Mouse (Mus musculus) CH12.LX (cell line): ENCODE data around the gene Ski.

ENCODE experiments used
- CTCF ChIP-seq, 2 experiments: IDR thresholded peaks in 1 of 2; conservative IDR thresholded peaks in 1 of 2; 2 replicates each; pipeline ENCODE4 v1.5.1; 2011 to 2012; ENCODE audit warnings: low read depth in 2 of 2, low read length in 2 of 2, improper control_type of control experiment in 1 of 2, inconsistent platforms in 1 of 2, mild to moderate bottlenecking in 1 of 2, moderate library complexity in 1 of 2
- E2F4 ChIP-seq: IDR thresholded peaks from 2 replicates; pipeline ENCODE4 v1.6.1; 2011; ENCODE audit warnings: low read depth, low read length, improper control_type of control experiment; ENCODE audit not compliant: insufficient replicate concordance
- EP300 ChIP-seq: IDR thresholded peaks from 2 replicates; pipeline ENCODE4 v1.6.1; 2011; ENCODE audit warnings: low read length, improper control_type of control experiment
- POLR2A ChIP-seq: IDR thresholded peaks from 2 replicates; pipeline ENCODE4 v1.6.1; 2011; ENCODE audit warnings: low read depth, mild to moderate bottlenecking, improper control_type of control experiment, low read length
- RCOR1 ChIP-seq: conservative IDR thresholded peaks from 2 replicates; pipeline ENCODE4 v1.6.1; 2012; ENCODE audit warnings: low read depth, mild to moderate bottlenecking, inconsistent platforms, low read length, improper control_type of control experiment
- ZKSCAN1 ChIP-seq: IDR thresholded peaks from 2 replicates; pipeline ENCODE4 v1.6.1; 2012; ENCODE audit warnings: low read depth, inconsistent platforms, low read length, improper control_type of control experiment, borderline replicate concordance

GRCm38 (mm10) chr4:155205919-155206318 is 16.5 kb downstream of the Ski start:
- TF ChIP-seq CTCF (conservative IDR thresholded peaks at IDR 0.05 in 1 of 2, IDR thresholded peaks at IDR 0.05 in 1 of 2; ENCODE audit: low read depth in 2 of 2, low read length in 2 of 2) = no peak
- TF ChIP-seq POLR2A = no peak
- TF ChIP-seq ZKSCAN1 = no peak
- TF ChIP-seq E2F4 = no peak
- TF ChIP-seq RCOR1 = no peak
- TF ChIP-seq EP300 = no peak
